ENCODE assay signal across 28 mouse cellular contexts in genomic region chr13:106699957-106700356, GRCm38 (mm10).
DNase-seq lines count a peak whose midpoint lies in the region; ATAC-seq and TF ChIP-seq lines count a peak whose summit lies in the region.
"Had no signal": no experiment of that assay in that cellular context is flagged by ENCODE, and none has a peak within 500 bp of the region (broad histone marks: within the 10 kb centered on the region; RNA-seq: fewer than 3 reads in every experiment).

No protein-coding gene starts in this region.

- no peaks in the 10 kb centered on the region for H3K9me3 ChIP-seq in hindbrain, postnatal 0 days (ENCODE audit: low read length)
- H3K9me3 ChIP-seq in hindbrain, embryonic 14.5 days (ENCODE audit: control insufficient read depth, low read length) = no peaks in the 10 kb centered on the region
- no peaks in the 10 kb centered on the region for H3K9me3 ChIP-seq in midbrain, postnatal 0 days (ENCODE audit: low read length)
- no peaks in the 10 kb centered on the region for H3K9me3 ChIP-seq in midbrain, embryonic 11.5 days (ENCODE audit: control insufficient read depth, low read length)
- no peaks in the 10 kb centered on the region for H3K9me3 ChIP-seq in forebrain, embryonic 16.5 days (ENCODE audit: control insufficient read depth, low read length)
- H3K9me3 ChIP-seq: embryonic facial prominence, embryonic 13.5 days; hindbrain, embryonic 13.5 days; limb, embryonic 12.5 days; liver, embryonic 15.5 days; lung, embryonic 15.5 days had no signal

- TF ChIP-seq CTCF in hindbrain, postnatal 0 days (IDR thresholded peaks at IDR 0.05; ENCODE audit: low read depth) = no peak
- no peak for TF ChIP-seq CTCF in midbrain, postnatal 0 days (IDR thresholded peaks at IDR 0.05)

- no peaks in the 10 kb centered on the region for H3K4me1 ChIP-seq in hindbrain, postnatal 0 days (ENCODE audit: insufficient read depth, low read length)
- no peaks in the 10 kb centered on the region for H3K4me1 ChIP-seq in hindbrain, embryonic 14.5 days (replicated peaks; ENCODE audit: control insufficient read depth, insufficient read depth, low read length)
- no peaks in the 10 kb centered on the region for H3K4me1 ChIP-seq in midbrain, postnatal 0 days (ENCODE audit: insufficient read depth, low read length)
- H3K4me1 ChIP-seq in midbrain, embryonic 11.5 days (ENCODE audit: control insufficient read depth, insufficient read depth, low read length) = no peaks in the 10 kb centered on the region
- no peaks in the 10 kb centered on the region for H3K4me1 ChIP-seq in forebrain, embryonic 16.5 days (replicated peaks; ENCODE audit: control insufficient read depth, insufficient read depth, low read length)
- H3K4me1 ChIP-seq: embryonic facial prominence, embryonic 13.5 days; hindbrain, embryonic 13.5 days; limb, embryonic 12.5 days; liver, embryonic 15.5 days; lung, embryonic 15.5 days; neural tube, embryonic 15.5 days had no signal

- no peak overlapping the region for H3K27ac ChIP-seq in hindbrain, postnatal 0 days
- no peak overlapping the region for H3K27ac ChIP-seq in hindbrain, embryonic 14.5 days
- no peak overlapping the region for H3K27ac ChIP-seq in midbrain, postnatal 0 days (ENCODE audit: low read depth, low read length)
- H3K27ac ChIP-seq in midbrain, embryonic 11.5 days (ENCODE audit: low read depth, low read length) = no peak overlapping the region
- no peak overlapping the region for H3K27ac ChIP-seq in forebrain, embryonic 16.5 days (ENCODE audit: low read length)
- H3K27ac ChIP-seq: embryonic facial prominence, embryonic 13.5 days; hindbrain, embryonic 13.5 days; left cerebral cortex, adult 2 months; limb, embryonic 12.5 days; liver, embryonic 15.5 days; lung, embryonic 15.5 days; neural tube, embryonic 15.5 days had no signal

- peak; percentile 47; the same call in 1 of the 2 replicates for ATAC-seq in hindbrain, postnatal 0 days
- ATAC-seq in hindbrain, embryonic 14.5 days (ENCODE audit: low FRiP score) = no peak
- no peak for ATAC-seq in midbrain, postnatal 0 days (ENCODE audit: low FRiP score)
- no peak for ATAC-seq in midbrain, embryonic 11.5 days (ENCODE audit: low FRiP score)
- ATAC-seq in forebrain, embryonic 16.5 days = peak; percentile 63
- ATAC-seq: activated CD4-positive, CD25-positive, alpha-beta regulatory T cell, adult 4 months had no signal

- H3K4me2 ChIP-seq in hindbrain, postnatal 0 days (ENCODE audit: low read depth, low read length) = no peak overlapping the region
- H3K4me2 ChIP-seq in hindbrain, embryonic 14.5 days (replicated peaks) = no peak overlapping the region
- H3K4me2 ChIP-seq in midbrain, postnatal 0 days (ENCODE audit: low read depth, low read length, poor library complexity, severe bottlenecking) = no peak overlapping the region
- H3K4me2 ChIP-seq in midbrain, embryonic 11.5 days = no peak overlapping the region
- no peak overlapping the region for H3K4me2 ChIP-seq in forebrain, embryonic 16.5 days (ENCODE audit: low read length)
- H3K4me2 ChIP-seq: embryonic facial prominence, embryonic 13.5 days; heart, embryonic 11.5 days; hindbrain, embryonic 13.5 days; limb, embryonic 12.5 days; liver, embryonic 15.5 days; lung, embryonic 15.5 days; neural tube, embryonic 15.5 days had no signal

- no peak overlapping the region for H3K9ac ChIP-seq in hindbrain, postnatal 0 days (replicated peaks; ENCODE audit: low read length)
- H3K9ac ChIP-seq in hindbrain, embryonic 14.5 days = no peak overlapping the region
- no peak overlapping the region for H3K9ac ChIP-seq in midbrain, postnatal 0 days (replicated peaks; ENCODE audit: low read length, poor library complexity, severe bottlenecking)
- H3K9ac ChIP-seq in midbrain, embryonic 11.5 days (ENCODE audit: low read length) = no peak overlapping the region
- H3K9ac ChIP-seq in forebrain, embryonic 16.5 days (replicated peaks; ENCODE audit: low read depth, low read length) = no peak overlapping the region
- H3K9ac ChIP-seq: embryonic facial prominence, embryonic 13.5 days; hindbrain, embryonic 13.5 days; limb, embryonic 12.5 days; liver, embryonic 15.5 days; lung, embryonic 15.5 days; neural tube, embryonic 15.5 days had no signal

- H3K4me3 ChIP-seq in hindbrain, postnatal 0 days (ENCODE audit: low read length) = no peak overlapping the region
- no peak overlapping the region for H3K4me3 ChIP-seq in hindbrain, embryonic 14.5 days (replicated peaks; ENCODE audit: low read length)
- H3K4me3 ChIP-seq in midbrain, postnatal 0 days (ENCODE audit: low read depth, low read length) = no peak overlapping the region
- no peak overlapping the region for H3K4me3 ChIP-seq in midbrain, embryonic 11.5 days (ENCODE audit: low read depth, low read length)
- no peak overlapping the region for H3K4me3 ChIP-seq in forebrain, embryonic 16.5 days (replicated peaks; ENCODE audit: low read length)
- H3K4me3 ChIP-seq: embryonic facial prominence, embryonic 13.5 days; hindbrain, embryonic 13.5 days; left cerebral cortex, adult 2 months; limb, embryonic 12.5 days; liver, embryonic 15.5 days; lung, embryonic 15.5 days; neural tube, embryonic 15.5 days had no signal

- H3K27me3 ChIP-seq in hindbrain, postnatal 0 days (ENCODE audit: insufficient read depth, low read length) = no peaks in the 10 kb centered on the region
- no peaks in the 10 kb centered on the region for H3K27me3 ChIP-seq in hindbrain, embryonic 14.5 days (ENCODE audit: control insufficient read depth, insufficient read depth, low read length)
- H3K27me3 ChIP-seq in midbrain, postnatal 0 days (ENCODE audit: insufficient read depth, low read length) = no peaks in the 10 kb centered on the region
- H3K27me3 ChIP-seq in midbrain, embryonic 11.5 days (ENCODE audit: control insufficient read depth, insufficient read depth, low read length) = no peaks in the 10 kb centered on the region
- no peaks in the 10 kb centered on the region for H3K27me3 ChIP-seq in forebrain, embryonic 16.5 days (replicated peaks; ENCODE audit: control insufficient read depth, insufficient read depth, low read length)
- H3K27me3 ChIP-seq: CH12.LX; embryonic facial prominence, embryonic 13.5 days; hindbrain, embryonic 13.5 days; limb, embryonic 12.5 days; liver, embryonic 15.5 days; lung, embryonic 15.5 days; neural tube, embryonic 15.5 days had no signal

- peak; percentile 50 for DNase-seq in hindbrain, postnatal 0 days (ENCODE audit: low spot score)
- DNase-seq in hindbrain, embryonic 14.5 days (ENCODE audit: low spot score) = no peak
- DNase-seq in midbrain, postnatal 0 days (ENCODE audit: low spot score) = peak; percentile 51
- no peak for DNase-seq in midbrain, embryonic 11.5 days (ENCODE audit: low spot score, missing footprints)
- DNase-seq in lung, adult 18-20 months = no peak
- no peak for DNase-seq in cerebellum, postnatal 10 days
- DNase-seq: adrenal gland, adult 2 months; cerebellum, adult 11 months; cerebellum, adult 9-10 months; gastrocnemius, postnatal 36 days; heart, adult 18-20 months; heart, postnatal 36 days; kidney, postnatal 14 days; midbrain, embryonic 14.5 days; retina, postnatal 1 day; right cerebral cortex, postnatal 14 days; thymus, postnatal 25 days had no signal

- H3K36me3 ChIP-seq in hindbrain, postnatal 0 days (ENCODE audit: insufficient read depth, low read length) = no peaks in the 10 kb centered on the region
- H3K36me3 ChIP-seq in hindbrain, embryonic 14.5 days (replicated peaks; ENCODE audit: control insufficient read depth, insufficient read depth) = no peaks in the 10 kb centered on the region
- no peaks in the 10 kb centered on the region for H3K36me3 ChIP-seq in midbrain, postnatal 0 days (ENCODE audit: insufficient read depth, low read length)
- H3K36me3 ChIP-seq in midbrain, embryonic 11.5 days (ENCODE audit: control insufficient read depth, insufficient read depth, low read length) = no peaks in the 10 kb centered on the region
- no peaks in the 10 kb centered on the region for H3K36me3 ChIP-seq in forebrain, embryonic 16.5 days (ENCODE audit: control insufficient read depth, insufficient read depth)
- H3K36me3 ChIP-seq: embryonic facial prominence, embryonic 13.5 days; hindbrain, embryonic 13.5 days; limb, embryonic 12.5 days; liver, embryonic 15.5 days; lung, embryonic 15.5 days; neural tube, embryonic 15.5 days had no signal

- 64% methylated on average over 3 of the region's 3 CpGs for WGBS in hindbrain, postnatal 0 days
- 82% methylated on average over 3 of the region's 3 CpGs for WGBS in hindbrain, embryonic 14.5 days
- WGBS in midbrain, postnatal 0 days = 73% methylated on average over 3 of the region's 3 CpGs
- 97% methylated on average over 3 of the region's 3 CpGs for WGBS in midbrain, embryonic 11.5 days
- 70% methylated on average over 3 of the region's 3 CpGs for WGBS in forebrain, embryonic 16.5 days

Comparison
In these comparisons a context has a peak if more than half of its experiments do, and no peak if none do; other contexts are left out.
1. ATAC-seq: peak in hindbrain, postnatal 0 days (single experiment) and forebrain, embryonic 16.5 days (single experiment); none in hindbrain, embryonic 14.5 days (single experiment), midbrain, postnatal 0 days (single experiment) and midbrain, embryonic 11.5 days (single experiment).
2. DNase-seq: peak in hindbrain, postnatal 0 days (single experiment) and midbrain, postnatal 0 days (single experiment); none in hindbrain, embryonic 14.5 days (single experiment), midbrain, embryonic 11.5 days (single experiment), lung, adult 18-20 months (0 of 2) and cerebellum, postnatal 10 days (0 of 2).